Mouse (Mus musculus) olfactory bulb, adult 2 months (tissue): ENCODE results near the gene Cmklr1. TPM values are rescaled to one million over a fixed set of nuclear protein-coding genes. Genes with fewer than 3 reads are reported as not detected.

Experiments
- H3K27ac ChIP-seq: fragments of 200-500 bp; 2 replicates; pipeline ENCODE4 v1.5.1; 2012; ENCODE audit warnings: low read depth, low read length; ENCODE audit not compliant: insufficient read depth
- H3K4me1 ChIP-seq: fragments of 200-500 bp; 2 replicates; pipeline ENCODE4 v1.6.1; 2012; ENCODE audit warnings: low read length; ENCODE audit not compliant: control insufficient read depth, insufficient read depth
- H3K4me3 ChIP-seq: fragments of 200-500 bp; 2 replicates; pipeline ENCODE4 v1.5.1; 2012; ENCODE audit warnings: mild to moderate bottlenecking, low read depth, low read length, moderate library complexity; ENCODE audit not compliant: insufficient read depth
- CTCF ChIP-seq: fragments of 200-500 bp; IDR thresholded peaks from 2 replicates; pipeline ENCODE4 v1.5.1; 2012; ENCODE audit warnings: low read depth, mild to moderate bottlenecking, low read length, moderate library complexity; ENCODE audit not compliant: insufficient read depth
- POLR2A ChIP-seq: fragments of 200-500 bp; IDR thresholded peaks from 2 replicates; pipeline ENCODE4 v1.6.1; 2012; ENCODE audit warnings: mild to moderate bottlenecking, low read depth, low read length, moderate library complexity; ENCODE audit not compliant: insufficient read depth
- WGBS: fragments of 180-500 bp; shearing (Covaris S2); methylation state at CpG from one replicate; pipeline ENCODE4 v1.1.7; 2018; 5-methylcytosine and 5-hydroxymethylcytosine counted together
- polyA plus RNA-seq: library from polyadenylated mRNA; stranded (reverse); fragments of >200 nt; gene quantifications from 2 replicates; pipeline ENCODE4 v1.2.4, GENCODE M21; 2012; ENCODE audit warnings: low replicate concordance; ENCODE audit not compliant: missing spikeins, insufficient read depth, insufficient read length

Cmklr1 gene
- polyA plus RNA-seq, 1 experiment: not detected

- 71% methylated on average over 6 of the region's 6 CpGs for WGBS
- Histone ChIP-seq H3K27ac (no peak overlapping the region), H3K4me3 (no peak overlapping the region), H3K4me1 (peaks cover 5% of the 10 kb centered on the region)
- TF ChIP-seq POLR2A: no peak
- no peak for TF ChIP-seq CTCF
Observed at GRCm38 (mm10) chr5:113664127-113664526, 13.9 kb upstream of the Cmklr1 start.

- H3K27ac ChIP-seq: no peak overlapping the region
- TF ChIP-seq POLR2A (no peak), CTCF (no peak)
- H3K4me3 ChIP-seq: no peak overlapping the region
- peaks cover 5% of the 10 kb centered on the region for H3K4me1 ChIP-seq
- 34% methylated on average over 10 of the region's 10 CpGs for WGBS
Observed at GRCm38 (mm10) chr5:113660872-113661271, 10.6 kb upstream of the Cmklr1 start.

- Histone ChIP-seq H3K4me1 (peaks cover 7% of the 10 kb centered on the region; the same call in 1 of the 2 replicates), H3K4me3 (no peak overlapping the region), H3K27ac (no peak overlapping the region)
- no peak for TF ChIP-seq POLR2A
- no peak for TF ChIP-seq CTCF
- 70% methylated on average over 12 of the region's 12 CpGs for WGBS
Observed at GRCm38 (mm10) chr5:113654821-113655220, 4.6 kb upstream of the Cmklr1 start.

- 88% methylated on average over 11 of the region's 11 CpGs for WGBS
Observed at GRCm38 (mm10) chr5:113654206-113654605, 4.0 kb upstream of the Cmklr1 start.

GRCm38 (mm10) chr5:113652215-113652614 is 2.0 kb upstream of the Cmklr1 start:
- TF ChIP-seq POLR2A (no peak), CTCF (no peak)
- 67% methylated on average over 5 of the region's 5 CpGs for WGBS
- no peak overlapping the region for H3K4me3 ChIP-seq

More at GRCm38 (mm10) chr5:113654206-113654605, 4.0 kb upstream of the Cmklr1 start:
- Histone ChIP-seq H3K27ac (no peak overlapping the region), H3K4me1 (peaks cover 8% of the 10 kb centered on the region; the same call in 1 of the 2 replicates), H3K4me3 (no peak overlapping the region)
- TF ChIP-seq CTCF (no peak), POLR2A (no peak)

GRCm38 (mm10) chr5:113648647-113649211 is 1.5 kb downstream of the Cmklr1 start:
- peaks cover 16% of the 10 kb centered on the region; the same call in 1 of the 2 replicates for H3K4me1 ChIP-seq
- 88% methylated on average over 5 of the region's 5 CpGs for WGBS

More at GRCm38 (mm10) chr5:113652215-113652614, 2.0 kb upstream of the Cmklr1 start:
- Histone ChIP-seq H3K4me1 (peaks cover 8% of the 10 kb centered on the region; the same call in 1 of the 2 replicates), H3K27ac (no peak overlapping the region)

GRCm38 (mm10) chr5:113647141-113647540 is 3.1 kb downstream of the Cmklr1 start:
- Histone ChIP-seq H3K27ac (no peak overlapping the region), H3K4me3 (no peak overlapping the region), H3K4me1 (peaks cover 24% of the 10 kb centered on the region)
- TF ChIP-seq CTCF (no peak), POLR2A (no peak)
- WGBS: 93% methylated on average over 8 of the region's 8 CpGs

More at GRCm38 (mm10) chr5:113648647-113649211, 1.5 kb downstream of the Cmklr1 start:
- Histone ChIP-seq H3K4me3 (no peak overlapping the region), H3K27ac (no peak overlapping the region)
- no peak for TF ChIP-seq CTCF
- no peak for TF ChIP-seq POLR2A

GRCm38 (mm10) chr5:113644520-113644919 is 5.7 kb downstream of the Cmklr1 start:
- no peak overlapping the region for H3K4me3 ChIP-seq
- no peak overlapping the region for H3K27ac ChIP-seq
- H3K4me1 ChIP-seq: peaks cover 31% of the 10 kb centered on the region
- TF ChIP-seq POLR2A: no peak
- no peak for TF ChIP-seq CTCF
- WGBS: 76% methylated on average over 4 of the region's 4 CpGs

- TF ChIP-seq CTCF (no peak), POLR2A (no peak)
- H3K4me3 ChIP-seq: peak overlapping the region; percentile 28
- 32% methylated on average over 18 of the region's 18 CpGs for WGBS
- peaks cover 34% of the 10 kb centered on the region for H3K4me1 ChIP-seq
- H3K27ac ChIP-seq: no peak overlapping the region
Observed at GRCm38 (mm10) chr5:113643107-113643848, 6.9 kb downstream of the Cmklr1 start.
